Mouse (Mus musculus) bone marrow macrophage, adult 2 months (primary cell): ENCODE results near the gene Myf5.

Experiments
- CTCF ChIP-seq: IDR thresholded peaks from 2 replicates; pipeline ENCODE4 v1.5.1; 2012; ENCODE audit warnings: low read depth, mild to moderate bottlenecking, low read length, moderate library complexity
- POLR2A ChIP-seq: IDR thresholded peaks from 2 replicates; pipeline ENCODE4 v1.6.1; 2012; ENCODE audit warnings: mild to moderate bottlenecking, low read depth, low read length, borderline replicate concordance

- no peak for TF ChIP-seq CTCF
- no peak for TF ChIP-seq POLR2A
Measured at GRCm38 (mm10) chr10:107499656-107500055, 13.7 kb upstream of the Myf5 start.
